Mouse (Mus musculus) olfactory bulb, adult 2 months (tissue): ENCODE data around the gene H2-M5.
"Not testable (repeated sequence)": the region's sequence is repeated elsewhere in the genome, so short reads cannot be mapped to it uniquely, and the experiment has no call there.

Source experiments
- CTCF ChIP-seq: fragments of 200-500 bp; IDR thresholded peaks from 2 replicates; pipeline ENCODE4 v1.5.1; 2012; ENCODE audit warnings: low read depth, mild to moderate bottlenecking, low read length, moderate library complexity; ENCODE audit not compliant: insufficient read depth
- POLR2A ChIP-seq: fragments of 200-500 bp; IDR thresholded peaks from 2 replicates; pipeline ENCODE4 v1.6.1; 2012; ENCODE audit warnings: mild to moderate bottlenecking, low read depth, low read length, moderate library complexity; ENCODE audit not compliant: insufficient read depth

- TF ChIP-seq CTCF, POLR2A: not testable (repeated sequence)
Measured at GRCm38 (mm10) chr17:36990630-36991029, 1.3 kb upstream of the H2-M5 start.
